In genomic region chr12:16577665-16578233, GRCm38 (mm10) we compare ENCODE assay signal across 9 mouse cellular contexts. TPM values are rescaled to one million over a fixed set of nuclear protein-coding genes. Genes with fewer than 3 reads are reported as not detected.
A peak's percentile ranks its signal among the peaks of the same experiment; 100 is the strongest.
DNase-seq lines count a peak whose midpoint lies in the region; ATAC-seq and TF ChIP-seq lines count a peak whose summit lies in the region.
"Had no signal": no experiment of that assay in that cellular context is flagged by ENCODE, and none has a peak within 500 bp of the region (broad histone marks: within the 10 kb centered on the region; RNA-seq: fewer than 3 reads in every experiment).

No protein-coding gene starts in this region.

- H3K27ac ChIP-seq in gastrocnemius, adult 2 months: peak overlapping the region; percentile 58
- no peak overlapping the region for H3K27ac ChIP-seq in neural tube, embryonic 12.5 days
- peak overlapping the region; percentile 73 for H3K27ac ChIP-seq in neural tube, embryonic 13.5 days (replicated peaks)
- H3K27ac ChIP-seq in kidney, adult 2 months (ENCODE audit: insufficient read depth, low read depth, low read length): no peak overlapping the region
- H3K27ac ChIP-seq: limb, embryonic 15.5 days had no signal

- peak; percentile 62 for DNase-seq in gastrocnemius, adult 2 months
- no peak for DNase-seq in gastrocnemius, postnatal 10 days
- no peak for DNase-seq in neural tube, embryonic 10.5 days (ENCODE audit: extremely low spot score, low spot score)
- DNase-seq in heart, postnatal 4 days: peak; percentile 61
- no peak for DNase-seq in spleen, adult 18-20 months
- no peak for DNase-seq in kidney, adult 2 months

- H3K4me1 ChIP-seq in neural tube, embryonic 12.5 days: peaks cover 9% of the 10 kb centered on the region
- H3K4me1 ChIP-seq in neural tube, embryonic 13.5 days (replicated peaks): peaks cover 39% of the 10 kb centered on the region
- H3K4me1 ChIP-seq in kidney, adult 2 months (ENCODE audit: control insufficient read depth, insufficient read depth, low read length): no peaks in the 10 kb centered on the region

- WGBS in neural tube, embryonic 12.5 days: 46% methylated on average over 9 of the region's 9 CpGs
- WGBS in neural tube, embryonic 13.5 days: 43% methylated on average over 9 of the region's 9 CpGs
- 75% methylated on average over 9 of the region's 9 CpGs for WGBS in kidney, adult 2 months

- no peaks in the 10 kb centered on the region for H3K9me3 ChIP-seq in neural tube, embryonic 12.5 days
- no peaks in the 10 kb centered on the region for H3K9me3 ChIP-seq in neural tube, embryonic 13.5 days
- H3K9me3 ChIP-seq: limb, embryonic 15.5 days had no signal

- H3K36me3 ChIP-seq in neural tube, embryonic 12.5 days: peaks cover 39% of the 10 kb centered on the region
- H3K36me3 ChIP-seq in neural tube, embryonic 13.5 days: peaks cover 71% of the 10 kb centered on the region
- peaks cover 2% of the 10 kb centered on the region; the same call in 1 of the 2 replicates for H3K36me3 ChIP-seq in kidney, adult 2 months (ENCODE audit: control insufficient read depth, insufficient read depth, low read length)

- H3K9ac ChIP-seq in neural tube, embryonic 12.5 days: no peak overlapping the region
- no peak overlapping the region for H3K9ac ChIP-seq in neural tube, embryonic 13.5 days
- H3K9ac ChIP-seq: limb, embryonic 15.5 days had no signal

- no peak overlapping the region for H3K4me2 ChIP-seq in neural tube, embryonic 12.5 days (replicated peaks)
- H3K4me2 ChIP-seq in neural tube, embryonic 13.5 days: no peak overlapping the region
- H3K4me2 ChIP-seq: limb, embryonic 15.5 days had no signal

- ATAC-seq in neural tube, embryonic 12.5 days (ENCODE audit: low FRiP score, low read depth): peak; percentile 61
- peak; percentile 84 for ATAC-seq in neural tube, embryonic 13.5 days (ENCODE audit: low read depth)

- intact Hi-C loops in gastrocnemius, adult 2 months (cut with DNase I): no loop called here

- TF ChIP-seq POLR2A in kidney, adult 2 months (IDR thresholded peaks at IDR 0.05; ENCODE audit: low read depth, low read length): no peak

- no peak overlapping the region for H3K4me3 ChIP-seq in gastrocnemius, adult 2 months
- H3K4me3 ChIP-seq in neural tube, embryonic 12.5 days: no peak overlapping the region
- no peak overlapping the region for H3K4me3 ChIP-seq in neural tube, embryonic 13.5 days
- H3K4me3 ChIP-seq in kidney, adult 2 months (ENCODE audit: insufficient read depth, low read depth, low read length): no peak overlapping the region
- H3K4me3 ChIP-seq: limb, embryonic 15.5 days had no signal

- TF ChIP-seq CTCF in gastrocnemius, adult 2 months (IDR thresholded peaks at IDR 0.05): no peak
- TF ChIP-seq CTCF in kidney, adult 2 months (conservative IDR thresholded peaks at IDR 0.05; ENCODE audit: insufficient read depth, insufficient read length, low read depth, low read length): no peak

- no peaks in the 10 kb centered on the region for H3K27me3 ChIP-seq in neural tube, embryonic 12.5 days (replicated peaks)
- no peaks in the 10 kb centered on the region for H3K27me3 ChIP-seq in neural tube, embryonic 13.5 days
- H3K27me3 ChIP-seq in kidney, adult 2 months (replicated peaks; ENCODE audit: control insufficient read depth, insufficient read depth, low read length): no peaks in the 10 kb centered on the region
- H3K27me3 ChIP-seq: limb, embryonic 15.5 days had no signal

RNA-seq across cellular contexts. Expression of gene Lpin1, which starts 33.0 kb away (rescaled TPM):
- total RNA-seq in gastrocnemius, adult 2 months (2021): 100 to 1,000 TPM; 279 to 395 TPM
- total RNA-seq in gastrocnemius, postnatal 10 days (2021): 10 to 100 TPM; 29.6 to 48.0 TPM
- polyA plus RNA-seq in neural tube, embryonic 12.5 days (2016; fragmentation: Nextera tagmentation; extraction: Ambion mirVana): 15.2 and 15.6 TPM in 2 replicates
- total RNA-seq in heart, postnatal 4 days (2021): 10 to 100 TPM; 24.5 to 25.4 TPM
- 15.9 and 16.1 TPM in 2 replicates for polyA plus RNA-seq in neural tube, embryonic 13.5 days (2015; fragmentation: Nextera tagmentation; extraction: Ambion mirVana)
- polyA plus RNA-seq in kidney, adult 2 months (2012; rRNA removed): 33.5 and 34.2 TPM in 2 replicates

Comparison
In these comparisons a context has a peak if more than half of its experiments do, and no peak if none do; other contexts are left out.
1. DNase-seq: peak in gastrocnemius, adult 2 months (single experiment) and heart, postnatal 4 days (single experiment); none in gastrocnemius, postnatal 10 days (single experiment), neural tube, embryonic 10.5 days (single experiment), spleen, adult 18-20 months (0 of 2) and kidney, adult 2 months (single experiment).
2. H3K27ac ChIP-seq: peak in gastrocnemius, adult 2 months (single experiment) and neural tube, embryonic 13.5 days (single experiment); none in neural tube, embryonic 12.5 days (single experiment) and kidney, adult 2 months (single experiment).
3. RNA of gene Lpin1, which starts 33.0 kb away (total RNA-seq): 279 to 395 TPM in gastrocnemius, adult 2 months; 29.6 to 48.0 TPM in gastrocnemius, postnatal 10 days and 24.5 to 25.4 TPM in heart, postnatal 4 days; every median in the first group is over 4 times any median in the second.